Mouse (Mus musculus): Measurements from ENCODE around the gene 4930447C04Rik. TPM values are rescaled to one million over a fixed set of nuclear protein-coding genes. Genes with fewer than 3 reads are reported as not detected.
A peak's percentile ranks its signal among the peaks of the same experiment; 100 is the strongest.

Gene 4930447C04Rik
- polyA plus RNA-seq, 1 experiment from 2014 or later: 6.7 TPM

DNA sequence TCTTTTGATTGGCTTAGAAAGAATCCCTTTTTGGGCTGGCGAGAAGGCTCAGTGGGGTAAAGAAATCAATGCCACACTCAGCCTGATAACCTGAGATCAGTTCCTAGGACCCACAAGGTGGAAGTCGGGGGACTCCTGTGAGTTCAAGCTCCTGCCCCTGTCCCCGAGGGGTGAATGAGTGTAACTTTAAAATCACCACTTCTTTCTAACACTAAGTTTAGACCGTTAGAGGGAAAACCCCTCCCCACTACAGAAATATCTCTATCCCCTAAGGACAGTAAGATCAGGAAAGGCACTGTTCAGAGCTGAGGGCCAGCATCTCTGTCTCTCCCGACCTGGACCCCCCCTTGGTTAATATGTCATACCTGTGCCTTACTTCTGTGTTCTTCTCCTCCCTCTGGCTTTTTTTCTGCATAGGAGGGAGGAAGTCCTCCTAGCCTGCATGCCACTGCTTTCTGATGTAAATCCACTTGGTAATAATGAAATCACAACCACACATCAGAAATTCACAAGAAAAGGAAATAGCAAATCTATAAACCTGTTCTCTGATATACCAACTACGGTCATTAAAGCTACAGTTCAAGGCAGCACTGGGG lies 17.4 kb upstream of the 4930447C04Rik start:
- Histone ChIP-seq H3K27ac (replicated peaks) (no peak overlapping the region), H3K4me1 (replicated peaks) (no peaks in the 10 kb centered on the region), H3K27me3 (peaks cover 31% of the 10 kb centered on the region), H3K9me3 (no peaks in the 10 kb centered on the region), H3K36me3 (no peaks in the 10 kb centered on the region), H3K4me2 (no peak overlapping the region), H3K4me3 (no peak overlapping the region), H3K9ac (no peak overlapping the region)
- ATAC-seq (ENCODE audit: low FRiP score, low read depth): no peak
- WGBS: 77% methylated on average over 6 of the region's 6 CpGs

GRCm38 (mm10) chr12:72954906-72955305 lies 14.3 kb upstream of the 4930447C04Rik start:
- ATAC-seq (ENCODE audit: low FRiP score, low read depth): no peak
- Histone ChIP-seq H3K4me2 (no peak overlapping the region), H3K4me1 (replicated peaks) (no peaks in the 10 kb centered on the region), H3K9ac (no peak overlapping the region), H3K27me3 (peaks cover 56% of the 10 kb centered on the region), H3K36me3 (no peaks in the 10 kb centered on the region), H3K4me3 (no peak overlapping the region), H3K27ac (replicated peaks) (no peak overlapping the region), H3K9me3 (no peaks in the 10 kb centered on the region)
- WGBS: 76% methylated on average over 4 of the region's 4 CpGs

GRCm38 (mm10) chr12:72953858-72954257 lies 13.3 kb upstream of the 4930447C04Rik start:
- Histone ChIP-seq H3K9me3 (no peaks in the 10 kb centered on the region), H3K27me3 (peaks cover 60% of the 10 kb centered on the region)
- 80% methylated on average over 5 of the region's 5 CpGs for WGBS

DNA sequence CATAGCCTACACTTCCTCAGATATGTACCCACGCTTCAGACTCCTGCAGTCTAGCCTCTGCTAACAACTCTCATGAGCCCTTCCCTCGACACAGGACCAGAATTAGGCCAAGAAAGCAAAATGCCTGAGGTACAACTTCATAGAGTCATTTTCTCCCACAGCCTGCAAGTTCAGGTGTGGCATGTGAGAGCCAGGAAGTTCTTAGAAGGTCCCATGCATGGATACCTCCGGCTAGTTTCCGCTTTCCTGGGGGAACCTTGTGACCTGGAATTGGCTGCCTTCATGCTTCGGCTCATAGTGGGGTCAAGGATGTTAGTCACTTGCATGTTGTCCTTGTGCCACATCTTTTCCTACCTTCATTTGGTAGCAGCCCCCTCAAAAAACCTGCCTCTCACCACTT lies 12.5 kb upstream of the 4930447C04Rik start:
- H3K27ac ChIP-seq (replicated peaks): no peak overlapping the region
- WGBS: 91% methylated on average over 5 of the region's 5 CpGs
- no peak for ATAC-seq (ENCODE audit: low FRiP score, low read depth)
- peaks cover 66% of the 10 kb centered on the region for H3K27me3 ChIP-seq
- no peak overlapping the region for H3K4me2 ChIP-seq
- no peak overlapping the region for H3K9ac ChIP-seq
- H3K4me3 ChIP-seq: no peak overlapping the region
- no peaks in the 10 kb centered on the region for H3K9me3 ChIP-seq
- no peaks in the 10 kb centered on the region for H3K36me3 ChIP-seq
- H3K4me1 ChIP-seq (replicated peaks): no peaks in the 10 kb centered on the region

More at GRCm38 (mm10) chr12:72953858-72954257, 13.3 kb upstream of the 4930447C04Rik start:
- Histone ChIP-seq H3K4me3 (no peak overlapping the region), H3K4me1 (replicated peaks) (no peaks in the 10 kb centered on the region), H3K36me3 (no peaks in the 10 kb centered on the region), H3K9ac (no peak overlapping the region), H3K27ac (replicated peaks) (no peak overlapping the region), H3K4me2 (no peak overlapping the region)
- ATAC-seq (ENCODE audit: low FRiP score, low read depth): no peak

DNA sequence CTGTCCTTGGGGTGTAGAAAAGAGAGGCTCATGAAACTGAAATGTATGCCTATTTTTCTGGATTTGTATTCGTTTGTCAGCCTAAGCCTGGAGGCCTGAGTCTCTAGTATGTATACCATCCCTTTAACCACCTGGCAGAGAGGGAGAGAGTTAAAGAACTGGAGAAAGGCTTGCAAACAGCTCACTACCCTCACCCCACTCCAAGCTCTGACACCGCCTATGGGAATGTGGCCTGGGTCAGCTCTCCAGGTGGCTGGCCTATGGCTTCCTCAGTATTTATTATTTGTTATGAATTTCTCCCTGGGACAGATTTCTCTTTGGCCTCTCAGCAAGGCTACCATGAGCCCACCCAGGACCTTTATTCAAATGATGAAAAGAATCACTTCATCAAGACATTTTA lies 6.8 kb upstream of the 4930447C04Rik start:
- H3K4me2 ChIP-seq: no peak overlapping the region
- WGBS: 17% methylated on average over 2 of the region's 2 CpGs
- no peak for ATAC-seq (ENCODE audit: low FRiP score, low read depth)
- H3K27me3 ChIP-seq: peaks cover 93% of the 10 kb centered on the region
- H3K9me3 ChIP-seq: no peaks in the 10 kb centered on the region
- no peaks in the 10 kb centered on the region for H3K36me3 ChIP-seq
- H3K9ac ChIP-seq: no peak overlapping the region
- no peak overlapping the region for H3K4me3 ChIP-seq
- H3K4me1 ChIP-seq (replicated peaks): 0 out of 2 replicates have a peak, but pooled peaks cover 7% of the 10 kb centered on the region
- H3K27ac ChIP-seq (replicated peaks): no peak overlapping the region

DNA sequence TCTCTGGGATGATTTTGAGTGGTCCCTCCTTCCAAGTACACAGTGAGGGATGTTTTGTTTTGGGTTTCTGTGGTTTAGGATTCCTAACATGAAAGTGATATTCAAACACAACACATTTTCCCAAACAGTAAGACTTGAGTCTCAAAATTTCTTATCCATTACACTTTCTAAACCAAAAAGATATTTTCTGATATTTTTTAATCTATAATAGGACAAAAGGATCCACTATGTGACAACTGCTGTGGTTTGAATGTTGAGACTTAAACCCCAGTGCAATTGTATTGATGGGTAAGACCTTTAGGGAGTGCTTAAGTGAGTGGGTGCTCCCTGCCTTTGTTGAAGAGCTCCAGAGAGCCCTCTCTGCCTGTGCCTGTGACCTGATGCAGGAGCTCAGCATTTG lies 6.2 kb upstream of the 4930447C04Rik start:
- no peak for ATAC-seq (ENCODE audit: low FRiP score, low read depth)
- Histone ChIP-seq H3K4me2 (no peak overlapping the region), H3K9me3 (no peaks in the 10 kb centered on the region)

GRCm38 (mm10) chr12:72946064-72946395 lies 5.5 kb upstream of the 4930447C04Rik start:
- H3K27me3 ChIP-seq: peaks cover 96% of the 10 kb centered on the region
- no peak overlapping the region; the same call in 1 of the 2 replicates for H3K4me3 ChIP-seq
- H3K27ac ChIP-seq (replicated peaks): no peak overlapping the region
- H3K4me2 ChIP-seq: peak overlapping the region; percentile 48; the same call in 1 of the 2 replicates
- H3K4me1 ChIP-seq (replicated peaks): 0 out of 2 replicates have a peak, but pooled peaks cover 7% of the 10 kb centered on the region
- H3K9ac ChIP-seq: no peak overlapping the region
- 2% methylated on average over 8 of the region's 8 CpGs for WGBS
- no peaks in the 10 kb centered on the region for H3K36me3 ChIP-seq
- ATAC-seq (ENCODE audit: low FRiP score, low read depth): no peak
- no peaks in the 10 kb centered on the region for H3K9me3 ChIP-seq

More for the DNA sequence above, 6.2 kb upstream of the 4930447C04Rik start:
- no peaks in the 10 kb centered on the region for H3K36me3 ChIP-seq
- H3K4me1 ChIP-seq (replicated peaks): 0 out of 2 replicates have a peak, but pooled peaks cover 7% of the 10 kb centered on the region
- H3K27me3 ChIP-seq: peaks cover 96% of the 10 kb centered on the region
- H3K9ac ChIP-seq: no peak overlapping the region
- no peak overlapping the region for H3K27ac ChIP-seq (replicated peaks)
- no peak overlapping the region for H3K4me3 ChIP-seq

DNA sequence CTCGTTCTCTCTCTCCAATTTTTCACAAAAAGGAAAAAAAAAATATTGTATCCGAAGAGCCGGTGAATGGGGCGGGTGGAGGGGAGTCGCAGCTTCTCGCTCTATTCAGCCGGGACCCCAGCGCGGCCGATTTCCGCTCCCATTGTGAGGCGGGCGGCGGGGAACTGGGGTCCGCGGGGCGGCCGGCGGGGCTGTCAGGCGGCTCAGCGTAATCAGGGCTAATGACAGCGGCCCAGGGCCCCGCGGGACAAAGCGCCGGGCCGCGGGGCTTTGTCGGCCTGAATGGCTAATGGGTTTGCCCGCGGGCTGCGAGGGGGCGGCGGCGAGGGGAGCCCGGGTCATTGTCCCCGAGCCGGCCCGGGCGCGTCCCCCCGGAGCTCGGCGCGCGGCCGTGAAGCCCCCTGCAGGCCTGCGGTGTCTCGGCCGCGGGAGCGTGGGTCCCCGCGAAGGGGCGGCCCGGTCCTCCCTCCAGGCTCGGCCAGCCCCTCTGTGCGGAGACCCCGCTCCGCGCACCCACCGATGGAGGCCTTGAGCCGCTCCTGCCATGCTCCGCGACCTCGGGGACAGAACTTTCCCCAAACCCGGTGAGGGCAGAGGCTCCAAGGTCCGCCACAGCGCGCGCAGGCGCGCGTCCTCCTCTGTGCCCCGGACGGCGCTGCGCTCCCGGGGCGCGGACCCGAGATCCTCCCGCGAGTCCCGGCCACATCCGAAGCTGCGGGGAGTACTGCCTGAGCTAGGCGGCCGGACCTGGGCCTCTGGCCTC lies 4.9 kb upstream of the 4930447C04Rik start:
- H3K9ac ChIP-seq: no peak overlapping the region
- H3K4me3 ChIP-seq: peak overlapping the region; percentile 21
- 0 out of 2 replicates have a peak, but pooled peaks cover 7% of the 10 kb centered on the region for H3K4me1 ChIP-seq (replicated peaks)
- peak overlapping the region; percentile 48 for H3K4me2 ChIP-seq
- H3K27ac ChIP-seq (replicated peaks): no peak overlapping the region
- WGBS: under 1% methylated on average over 79 of the region's 89 CpGs
- 0 out of 2 replicates have a peak, but pooled peaks have one; percentile 42 for ATAC-seq (ENCODE audit: low FRiP score, low read depth)
- no peaks in the 10 kb centered on the region for H3K9me3 ChIP-seq
- peaks cover 97% of the 10 kb centered on the region for H3K27me3 ChIP-seq
- H3K36me3 ChIP-seq: no peaks in the 10 kb centered on the region

GRCm38 (mm10) chr12:72944411-72945225 lies 4.0 kb upstream of the 4930447C04Rik start:
- Histone ChIP-seq H3K4me1 (replicated peaks) (peaks cover 10% of the 10 kb centered on the region), H3K4me2 (peak overlapping the region; percentile 48), H3K27ac (replicated peaks) (no peak overlapping the region), H3K9ac (no peak overlapping the region), H3K4me3 (peak overlapping the region; percentile 21; the same call in 1 of the 2 replicates), H3K36me3 (no peaks in the 10 kb centered on the region), H3K27me3 (peaks cover 96% of the 10 kb centered on the region), H3K9me3 (no peaks in the 10 kb centered on the region)
- under 1% methylated on average over 24 of the region's 24 CpGs for WGBS
- ATAC-seq (ENCODE audit: low FRiP score, low read depth): no peak

DNA sequence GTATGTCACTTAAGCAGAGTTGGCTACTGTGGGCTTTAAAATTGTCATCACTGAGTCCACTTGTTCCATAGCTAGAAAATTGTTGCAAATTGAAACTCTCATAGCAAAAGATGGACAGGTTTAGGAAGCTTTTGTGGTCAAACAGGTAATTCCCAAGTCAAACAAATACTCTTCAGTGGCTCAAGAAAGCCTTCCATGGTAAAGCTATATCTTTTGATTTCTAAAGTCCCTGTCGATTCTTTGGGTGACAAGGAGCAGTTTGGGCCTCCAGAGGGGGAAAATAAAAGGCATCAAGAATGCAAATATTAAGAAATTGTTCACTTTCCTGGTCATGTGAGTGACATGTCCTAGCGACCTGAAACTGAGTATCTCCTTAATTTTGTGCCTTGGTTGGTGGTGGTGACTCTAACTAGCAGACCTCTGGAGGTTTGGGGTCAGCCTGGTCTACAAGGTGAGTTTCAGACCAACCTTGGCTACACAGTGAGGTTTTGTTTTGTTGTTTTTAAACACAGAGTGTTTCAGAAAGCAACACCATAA lies 3.1 kb upstream of the 4930447C04Rik start:
- ATAC-seq (ENCODE audit: low FRiP score, low read depth): no peak
- WGBS: 6% methylated on average over 2 of the region's 2 CpGs

GRCm38 (mm10) chr12:72942171-72942570 lies 1.6 kb upstream of the 4930447C04Rik start:
- ATAC-seq (ENCODE audit: low FRiP score, low read depth): no peak
- H3K9me3 ChIP-seq: no peaks in the 10 kb centered on the region
- no peak overlapping the region for H3K4me2 ChIP-seq
- H3K4me1 ChIP-seq (replicated peaks): peaks cover 13% of the 10 kb centered on the region
- no peak overlapping the region for H3K4me3 ChIP-seq
- H3K27ac ChIP-seq (replicated peaks): no peak overlapping the region
- H3K36me3 ChIP-seq: no peaks in the 10 kb centered on the region
- H3K27me3 ChIP-seq: peaks cover 96% of the 10 kb centered on the region
- no peak overlapping the region for H3K9ac ChIP-seq
- WGBS: 15% methylated on average over 6 of the region's 6 CpGs

More for the DNA sequence above, 3.1 kb upstream of the 4930447C04Rik start:
- Histone ChIP-seq H3K9ac (no peak overlapping the region), H3K4me3 (no peak overlapping the region), H3K4me2 (no peak overlapping the region), H3K36me3 (no peaks in the 10 kb centered on the region), H3K4me1 (replicated peaks) (peaks cover 13% of the 10 kb centered on the region), H3K9me3 (no peaks in the 10 kb centered on the region), H3K27me3 (peaks cover 97% of the 10 kb centered on the region), H3K27ac (replicated peaks) (no peak overlapping the region)
